Mouse (Mus musculus) liver, embryonic 11.5 days (tissue): ENCODE data around the gene Snorc. TPM values are rescaled to one million over a fixed set of nuclear protein-coding genes. Genes with fewer than 3 reads are reported as not detected.

Source experiments
- ATAC-seq: fragments of 200-750 bp; cut with Nextera tagmentation; replicated peaks from 2 replicates; pipeline ENCODE4 v1.8.0; 2017; ENCODE audit warnings: moderate number of reproducible peaks, mild to moderate bottlenecking, moderate TSS enrichment, moderate library complexity; ENCODE audit not compliant: low FRiP score
- DNase-seq: peaks from one replicate; pipeline ENCODE4 v3.0.0-alpha.2; 2017; ENCODE audit warnings: low spot score
- H3K27ac ChIP-seq: fragments of 300-500 bp; sonication (generic); 2 replicates; pipeline ENCODE4 v1.5.1; 2014; ENCODE audit warnings: mild to moderate bottlenecking, low read depth, low read length, control low read depth
- H3K27me3 ChIP-seq: fragments of 300-500 bp; sonication (generic); replicated peaks from 2 replicates; pipeline ENCODE4 v1.6.1; 2014; ENCODE audit warnings: low read length, mixed read lengths; ENCODE audit not compliant: control insufficient read depth, insufficient read depth
- H3K36me3 ChIP-seq: fragments of 300-500 bp; sonication (generic); 2 replicates; pipeline ENCODE4 v1.6.1; 2014; ENCODE audit warnings: mild to moderate bottlenecking, low read length, moderate library complexity, mixed read lengths; ENCODE audit not compliant: control insufficient read depth, insufficient read depth
- H3K4me1 ChIP-seq: fragments of 300-500 bp; sonication (generic); replicated peaks from 2 replicates; pipeline ENCODE4 v1.6.1; 2014; ENCODE audit warnings: low read length, mixed read lengths; ENCODE audit not compliant: control insufficient read depth, insufficient read depth
- H3K4me2 ChIP-seq: fragments of 300-500 bp; sonication (generic); 2 replicates; pipeline ENCODE4 v1.6.1; 2014; ENCODE audit warnings: mild to moderate bottlenecking, control low read depth, moderate library complexity
- H3K4me3 ChIP-seq: fragments of 300-500 bp; sonication (generic); 2 replicates; pipeline ENCODE4 v1.5.1; 2014; ENCODE audit warnings: low read depth, low read length, control low read depth
- H3K9ac ChIP-seq: fragments of 300-500 bp; sonication (generic); 2 replicates; pipeline ENCODE4 v1.6.1; 2014; ENCODE audit warnings: low read depth, low read length, control low read depth
- H3K9me3 ChIP-seq: fragments of 300-500 bp; sonication (generic); 2 replicates; pipeline ENCODE4 v1.6.1; 2016; ENCODE audit warnings: low read length, inconsistent platforms, mixed read lengths; ENCODE audit not compliant: control insufficient read depth
- WGBS: fragments of 180-500 bp; shearing (Covaris S2); extraction: QIAGEN DNeasy Blood & Tissue Kit; methylation state at CpG from one replicate; pipeline ENCODE4 v1.1.7; 2014; 5-methylcytosine and 5-hydroxymethylcytosine counted together
- polyA plus RNA-seq: library from polyadenylated mRNA; unstranded; fragments of >200 nt; fragmentation: Nextera tagmentation; extraction: Ambion mirVana; gene quantifications from 2 replicates; pipeline ENCODE4 v1.2.1, GENCODE M21; 2014

Gene Snorc
- polyA plus RNA-seq, 1 experiment from 2014 or later: not detected

DNA sequence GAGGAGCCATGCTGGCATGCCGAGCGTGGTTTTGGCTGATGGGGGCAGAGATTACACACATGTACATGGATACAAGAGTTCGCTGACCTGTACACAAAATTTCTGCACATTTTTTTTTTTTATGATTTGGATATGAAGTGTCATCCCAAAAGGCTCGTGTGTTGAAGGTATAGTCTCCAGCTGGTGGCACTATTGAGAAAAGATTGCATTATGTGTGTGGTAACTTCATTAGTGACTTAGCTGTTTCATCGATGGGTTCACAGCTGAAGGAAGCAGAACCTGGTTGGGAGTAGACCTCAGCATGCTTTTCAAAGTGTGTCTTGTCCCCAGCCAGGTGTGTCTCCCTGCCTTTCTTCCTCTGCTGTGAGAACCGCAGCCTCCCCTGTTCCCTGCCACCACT lies 1.8 kb upstream of the Snorc start:
- WGBS: 59% methylated on average over 6 of the region's 6 CpGs

DNA sequence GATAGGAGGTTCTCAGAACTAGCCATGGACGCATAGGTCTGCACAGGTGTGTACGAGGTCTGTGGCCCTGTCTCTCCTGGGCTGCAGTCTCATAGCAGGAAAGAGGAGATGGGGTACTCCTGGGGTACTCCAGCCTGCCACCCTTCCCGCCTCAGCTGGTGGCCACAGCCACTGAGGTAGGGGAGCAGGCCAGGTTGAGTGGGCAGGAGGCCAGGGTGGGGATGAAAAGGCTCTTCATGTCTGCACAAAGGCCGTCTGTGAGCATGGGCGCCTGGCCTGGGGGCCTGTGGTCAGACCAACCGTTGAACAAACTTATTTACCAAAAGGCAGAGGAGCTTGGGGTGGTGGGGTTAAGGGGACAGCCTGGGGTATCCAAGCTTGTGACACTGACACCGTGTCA lies 1.8 kb downstream of the Snorc start:
- WGBS: 74% methylated on average over 7 of the region's 7 CpGs
- H3K27ac ChIP-seq: no peak overlapping the region
- H3K9me3 ChIP-seq: no peaks in the 10 kb centered on the region
- no peak overlapping the region for H3K4me3 ChIP-seq
- no peaks in the 10 kb centered on the region for H3K36me3 ChIP-seq
- H3K9ac ChIP-seq: no peak overlapping the region
- ATAC-seq: no peak
- H3K4me2 ChIP-seq: no peak overlapping the region
- peaks cover 34% of the 10 kb centered on the region for H3K27me3 ChIP-seq
- no peaks in the 10 kb centered on the region for H3K4me1 ChIP-seq
- DNase-seq: no peak

More for the DNA sequence above, 1.8 kb upstream of the Snorc start:
- Histone ChIP-seq H3K4me1 (no peaks in the 10 kb centered on the region), H3K4me2 (no peak overlapping the region), H3K4me3 (no peak overlapping the region), H3K9me3 (no peaks in the 10 kb centered on the region), H3K27me3 (no peaks in the 10 kb centered on the region), H3K27ac (no peak overlapping the region), H3K36me3 (no peaks in the 10 kb centered on the region), H3K9ac (no peak overlapping the region)
- ATAC-seq (no peak), DNase-seq (no peak)

DNA sequence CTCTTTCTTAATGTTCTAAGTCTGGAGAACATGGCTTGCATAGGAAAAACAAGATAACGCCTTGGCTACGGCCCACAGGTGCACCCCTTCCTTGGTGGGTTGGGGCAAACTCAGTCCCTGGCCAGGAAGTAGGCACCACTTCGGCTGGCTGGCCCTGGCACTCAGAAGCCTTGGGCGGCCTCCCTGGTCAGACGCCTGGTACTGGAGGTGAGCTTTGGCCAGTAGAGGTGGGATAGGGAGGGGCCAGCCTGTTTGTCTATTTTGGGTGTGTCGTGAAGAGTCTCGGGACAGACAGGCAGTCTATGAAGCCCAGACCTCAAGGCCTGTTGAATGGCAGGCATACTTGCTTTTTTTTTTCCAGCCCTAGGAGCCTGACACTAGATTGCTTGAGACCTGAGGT lies 2.5 kb downstream of the Snorc start:
- ATAC-seq: no peak
- 64% methylated on average over 7 of the region's 7 CpGs for WGBS
- Histone ChIP-seq H3K27me3 (peaks cover 38% of the 10 kb centered on the region), H3K9me3 (no peaks in the 10 kb centered on the region), H3K9ac (no peak overlapping the region), H3K36me3 (no peaks in the 10 kb centered on the region), H3K4me1 (no peaks in the 10 kb centered on the region), H3K27ac (no peak overlapping the region), H3K4me2 (no peak overlapping the region), H3K4me3 (no peak overlapping the region)
- DNase-seq: no peak

DNA sequence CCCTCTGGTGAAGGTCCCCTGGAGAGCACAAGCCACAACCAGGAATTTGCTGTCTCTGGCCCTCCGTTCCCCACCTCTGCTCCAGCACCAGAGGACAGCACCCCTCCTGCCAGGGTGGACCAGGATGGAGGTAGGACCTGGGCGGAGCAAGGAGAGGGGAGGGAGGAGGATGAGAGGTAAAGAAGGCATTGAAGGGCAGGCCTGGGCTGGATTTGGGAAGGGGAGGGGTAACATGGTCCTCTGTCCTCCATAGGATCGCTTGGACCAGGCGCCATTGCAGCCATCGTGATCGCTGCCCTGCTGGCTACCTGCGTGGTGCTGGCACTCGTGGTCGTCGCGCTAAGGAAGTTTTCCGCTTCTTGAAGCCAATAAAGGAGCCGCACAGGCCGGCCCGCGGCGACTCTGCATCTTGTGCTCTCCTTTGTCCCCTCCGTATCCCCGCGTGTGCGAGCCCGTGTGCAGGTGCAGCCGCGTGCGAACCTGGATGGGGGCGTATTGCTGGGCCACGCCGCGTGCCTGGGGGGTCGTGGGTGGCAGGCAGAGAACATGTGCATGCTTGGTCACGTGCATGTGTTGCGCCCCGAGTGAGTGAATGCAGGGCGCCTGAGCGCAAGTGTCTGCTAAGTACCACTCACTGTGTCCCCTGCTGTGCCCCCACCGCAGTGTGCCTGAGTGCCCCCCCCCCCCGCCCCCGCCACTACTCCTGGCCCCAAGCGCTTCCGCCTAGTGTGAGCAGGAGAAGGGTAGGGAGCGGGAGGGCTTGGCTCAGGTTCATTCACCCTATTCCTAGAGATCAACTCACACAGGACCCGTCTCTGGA lies 5.2 kb downstream of the Snorc start:
- no peak overlapping the region for H3K9ac ChIP-seq

DNA sequence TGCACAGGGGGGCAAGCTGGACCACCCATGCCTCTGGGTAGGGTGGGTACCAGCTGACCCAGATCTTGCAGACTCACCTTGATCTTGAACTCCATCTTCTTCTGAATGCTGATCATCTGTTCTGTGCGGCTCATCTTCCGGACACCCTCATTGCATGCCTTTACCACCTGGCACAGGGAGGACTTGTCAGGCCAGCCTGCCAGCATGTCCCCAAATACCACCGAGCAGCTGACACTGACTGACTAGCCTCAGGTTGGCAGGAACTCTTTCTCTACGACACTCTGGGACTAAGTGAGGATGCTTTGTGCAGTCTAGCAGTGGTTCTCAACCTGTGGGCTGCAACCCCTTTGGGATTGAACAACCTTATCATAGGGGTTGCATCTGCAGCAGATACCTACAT lies 12.5 kb downstream of the Snorc start:
- Histone ChIP-seq H3K4me1 (no peaks in the 10 kb centered on the region), H3K4me2 (no peak overlapping the region), H3K27me3 (no peaks in the 10 kb centered on the region), H3K36me3 (no peaks in the 10 kb centered on the region), H3K9ac (no peak overlapping the region), H3K9me3 (no peaks in the 10 kb centered on the region), H3K4me3 (no peak overlapping the region), H3K27ac (no peak overlapping the region)
- WGBS: 81% methylated on average over 4 of the region's 4 CpGs
- no peak for ATAC-seq
- DNase-seq: no peak

More for the DNA sequence above, 5.2 kb downstream of the Snorc start:
- H3K4me2 ChIP-seq: peak overlapping the region; percentile 52
- ATAC-seq (no peak; the same call in 1 of the 2 replicates), DNase-seq (no peak)
- no peaks in the 10 kb centered on the region for H3K36me3 ChIP-seq
- no peaks in the 10 kb centered on the region for H3K4me1 ChIP-seq
- no peak overlapping the region for H3K27ac ChIP-seq
- 6% methylated on average over 42 of the region's 42 CpGs for WGBS
- H3K9me3 ChIP-seq: no peaks in the 10 kb centered on the region
- peak overlapping the region; percentile 28; the same call in 1 of the 2 replicates for H3K4me3 ChIP-seq
- peaks cover 38% of the 10 kb centered on the region for H3K27me3 ChIP-seq

DNA sequence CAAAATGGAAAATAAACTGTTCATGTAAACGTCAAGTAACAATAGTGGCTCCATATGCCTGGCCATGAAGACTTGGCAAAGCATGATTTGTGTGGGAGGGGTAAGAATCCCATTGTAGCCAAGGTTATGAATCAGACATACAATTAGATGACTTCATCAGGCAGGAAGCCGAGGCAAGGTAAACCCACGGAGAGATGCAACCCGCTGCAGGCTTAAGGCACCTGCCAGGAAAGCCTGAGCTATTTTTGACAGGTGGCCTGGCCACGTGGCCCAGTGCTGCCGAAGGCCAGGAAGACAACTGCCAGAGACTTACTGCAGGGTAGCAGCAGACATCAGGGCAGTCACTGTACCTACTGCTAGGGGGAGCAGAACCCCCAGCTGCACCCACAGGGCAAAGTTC lies 16.3 kb downstream of the Snorc start:
- Histone ChIP-seq H3K27me3 (no peaks in the 10 kb centered on the region), H3K4me3 (no peak overlapping the region), H3K27ac (no peak overlapping the region), H3K4me1 (no peaks in the 10 kb centered on the region), H3K4me2 (no peak overlapping the region), H3K9ac (no peak overlapping the region), H3K36me3 (no peaks in the 10 kb centered on the region), H3K9me3 (no peaks in the 10 kb centered on the region)
- 70% methylated on average over 6 of the region's 6 CpGs for WGBS
- ATAC-seq (no peak), DNase-seq (no peak)

DNA sequence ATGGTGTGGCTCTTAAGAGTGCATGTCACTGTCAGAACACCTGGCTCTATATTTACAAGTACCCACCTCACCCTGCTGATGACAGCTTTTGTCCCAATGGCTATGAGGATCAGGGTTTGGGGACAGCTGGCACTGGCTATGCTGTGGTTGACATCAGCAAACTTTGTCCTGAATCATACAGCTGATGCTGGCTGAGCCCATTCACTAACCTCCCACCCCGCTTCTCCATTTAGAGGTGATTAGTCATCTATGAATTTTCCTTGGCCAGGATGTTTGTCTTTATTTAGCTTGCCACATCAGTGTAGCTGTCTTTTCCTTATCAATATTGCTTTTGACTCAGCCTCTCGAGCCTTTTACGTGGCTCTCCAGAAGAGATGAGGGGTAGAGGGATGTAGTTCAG lies 22.2 kb downstream of the Snorc start:
- no peaks in the 10 kb centered on the region for H3K36me3 ChIP-seq
- no peak for ATAC-seq
- 64% methylated on average over 3 of the region's 3 CpGs for WGBS

DNA sequence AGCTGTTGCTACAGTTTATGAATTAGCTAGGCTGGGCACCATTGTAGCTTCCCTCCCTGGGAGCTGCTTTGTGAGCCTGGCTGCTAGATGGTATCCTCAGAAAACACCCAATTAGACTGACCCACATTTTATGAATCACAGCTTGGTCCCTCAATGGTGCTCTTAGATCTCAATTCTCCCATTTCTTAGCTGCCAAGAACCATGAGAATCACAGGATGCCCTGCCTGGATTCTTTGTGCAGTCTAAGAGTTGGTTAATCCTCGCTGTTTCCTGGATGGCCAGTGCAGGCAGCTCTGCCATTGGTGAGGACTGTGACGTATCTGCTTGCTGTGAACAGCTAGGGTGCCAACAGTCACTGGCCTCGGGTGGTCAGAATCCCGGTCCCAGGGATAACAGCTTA lies 23.5 kb downstream of the Snorc start:
- Histone ChIP-seq H3K4me3 (no peak overlapping the region), H3K36me3 (no peaks in the 10 kb centered on the region), H3K27ac (no peak overlapping the region), H3K9me3 (no peaks in the 10 kb centered on the region), H3K4me1 (no peaks in the 10 kb centered on the region), H3K9ac (no peak overlapping the region), H3K4me2 (no peak overlapping the region), H3K27me3 (no peaks in the 10 kb centered on the region)
- no peak for ATAC-seq
- WGBS: 63% methylated on average over 4 of the region's 4 CpGs
- no peak for DNase-seq

More for the DNA sequence above, 22.2 kb downstream of the Snorc start:
- DNase-seq: no peak
- Histone ChIP-seq H3K9me3 (no peaks in the 10 kb centered on the region), H3K4me3 (no peak overlapping the region), H3K4me2 (no peak overlapping the region), H3K27ac (no peak overlapping the region), H3K4me1 (no peaks in the 10 kb centered on the region), H3K9ac (no peak overlapping the region), H3K27me3 (no peaks in the 10 kb centered on the region)

DNA sequence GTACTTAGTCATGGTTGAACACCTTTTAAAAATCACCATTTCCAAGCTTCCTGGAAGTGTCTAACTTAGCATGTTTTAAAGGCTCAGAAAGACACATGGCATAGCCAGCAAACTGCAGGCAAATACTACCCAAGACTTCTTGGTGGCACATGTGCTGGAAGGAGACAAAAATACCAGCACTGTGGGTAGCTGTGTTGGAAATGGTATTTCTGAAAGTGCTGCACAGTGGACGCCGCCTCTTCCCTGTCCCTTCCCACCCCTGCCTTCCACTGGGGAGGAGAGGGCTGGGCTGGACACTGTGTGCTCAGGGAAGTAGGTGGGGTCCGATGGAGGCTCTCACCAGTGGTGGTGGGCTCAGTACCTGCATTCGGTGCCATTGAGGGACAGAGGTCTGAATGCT lies 35.5 kb downstream of the Snorc start:
- peaks cover 36% of the 10 kb centered on the region for H3K27me3 ChIP-seq

More for the DNA sequence above, 35.5 kb downstream of the Snorc start:
- no peaks in the 10 kb centered on the region; the same call in 1 of the 2 replicates for H3K4me1 ChIP-seq
- H3K36me3 ChIP-seq: no peaks in the 10 kb centered on the region
- H3K4me3 ChIP-seq: no peak overlapping the region
- no peaks in the 10 kb centered on the region for H3K9me3 ChIP-seq
- no peak for ATAC-seq
- H3K4me2 ChIP-seq: no peak overlapping the region
- H3K27ac ChIP-seq: no peak overlapping the region
- no peak overlapping the region for H3K9ac ChIP-seq
- WGBS: 78% methylated on average over 4 of the region's 4 CpGs
- DNase-seq: no peak
